Mouse (Mus musculus) olfactory bulb, adult 2 months (tissue): ENCODE measurements around the gene Nup43.

ENCODE experiments used
- CTCF ChIP-seq: fragments of 200-500 bp; IDR thresholded peaks from 2 replicates; pipeline ENCODE4 v1.5.1; 2012; ENCODE audit warnings: low read depth, mild to moderate bottlenecking, low read length, moderate library complexity; ENCODE audit not compliant: insufficient read depth
- POLR2A ChIP-seq: fragments of 200-500 bp; IDR thresholded peaks from 2 replicates; pipeline ENCODE4 v1.6.1; 2012; ENCODE audit warnings: mild to moderate bottlenecking, low read depth, low read length, moderate library complexity; ENCODE audit not compliant: insufficient read depth

DNA sequence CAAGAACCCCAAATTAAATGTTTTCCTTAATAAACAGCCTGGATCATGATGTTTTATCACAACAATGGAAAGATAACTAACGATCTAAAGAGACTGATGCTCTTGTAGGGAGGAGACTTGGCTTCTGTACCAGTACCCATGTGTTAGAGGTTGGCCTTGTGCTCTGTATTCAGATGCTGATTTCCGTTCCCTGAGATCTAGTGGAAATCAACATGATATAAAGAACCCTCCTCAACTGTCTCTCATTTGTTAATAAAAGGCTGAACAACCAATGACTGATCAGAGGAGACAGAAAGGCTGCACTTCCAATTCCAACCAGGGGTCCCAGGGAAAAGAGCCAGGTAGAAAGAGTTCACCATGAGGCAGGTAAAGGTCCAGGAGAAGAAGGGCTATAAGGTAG, 21.4 kb upstream of the Nup43 start:
- TF ChIP-seq CTCF (no peak), POLR2A (no peak)
